Mouse (Mus musculus): ENCODE results near the gene Gm20696.

DNA sequence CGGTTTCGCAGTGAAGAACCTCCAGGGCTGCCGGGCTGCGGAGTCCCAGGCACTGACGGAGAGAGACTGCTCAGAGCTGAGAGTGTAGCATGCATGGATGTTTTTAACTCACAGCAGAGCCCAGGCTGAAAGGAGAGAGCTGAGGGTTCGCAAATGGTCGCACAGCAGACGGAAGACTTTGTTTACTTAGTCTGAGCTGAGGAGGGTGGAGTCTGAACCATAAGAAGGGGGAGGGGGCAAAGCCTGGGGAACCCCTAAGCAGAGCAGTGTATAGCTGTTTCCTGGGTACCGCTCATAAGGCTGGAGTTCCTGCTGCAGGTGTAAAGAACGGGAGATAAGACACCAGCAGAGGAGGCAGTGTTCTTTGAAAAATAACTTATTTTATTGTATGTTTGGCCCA lies 20.3 kb downstream of the Gm20696 start:
- TF ChIP-seq POLR2A (IDR thresholded peaks at IDR 0.05; ENCODE audit: borderline replicate concordance, control insufficient read depth, low read depth, low read length): no peak
- no peak for TF ChIP-seq CTCF (IDR thresholded peaks at IDR 0.05; ENCODE audit: control insufficient read depth, insufficient read depth, low read length)
